Mouse (Mus musculus): ENCODE measurements around the gene Il1f6. TPM values are rescaled to one million over a fixed set of nuclear protein-coding genes. Genes with fewer than 3 reads are reported as not detected.
"Not testable (repeated sequence)": the region's sequence is repeated elsewhere in the genome, so short reads cannot be mapped to it uniquely, and the experiment has no call there.

The Il1f6 gene
- polyA plus RNA-seq (2012; rRNA removed), result not detected in 2 replicates

DNA sequence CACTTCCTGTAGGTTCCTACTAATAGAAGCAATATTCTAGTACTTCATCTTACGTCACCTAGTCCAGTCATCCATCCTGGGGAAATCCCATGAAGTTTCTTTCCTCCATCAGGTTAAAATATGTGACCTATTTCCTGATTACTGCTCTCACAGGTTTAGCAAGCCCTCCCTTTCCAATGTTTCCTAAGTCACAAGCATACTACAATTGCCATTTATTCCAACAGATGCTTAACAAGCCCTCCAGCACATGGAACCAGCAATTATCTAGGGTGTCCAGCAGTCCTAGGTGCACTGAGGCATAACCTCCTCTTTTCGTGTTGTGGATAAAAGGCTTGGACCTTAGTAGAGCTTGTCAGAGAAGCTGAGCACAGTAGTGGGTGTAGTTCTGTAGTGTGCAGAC, at the start of gene Il1f6:
Gene Il1f6 (plus strand): TSS at position 301 of the 400 bp plus-strand sequence.
- no peak for DNase-seq
- 48% methylated on average over 2 of the region's 2 CpGs for WGBS
- no peaks in the 10 kb centered on the region for H3K27me3 ChIP-seq (replicated peaks; ENCODE audit: control insufficient read depth, insufficient read depth, low read length)
- no peak within 1 kb of the TSS for H3K4me3 ChIP-seq (ENCODE audit: insufficient read depth, low read depth, low read length)
- no peak within 1 kb of the TSS for H3K27ac ChIP-seq (ENCODE audit: insufficient read depth, low read depth, low read length)
- H3K36me3 ChIP-seq (ENCODE audit: control insufficient read depth, insufficient read depth, low read length), result no peaks in the 10 kb centered on the region
- no peak for TF ChIP-seq CTCF (conservative IDR thresholded peaks at IDR 0.05; ENCODE audit: insufficient read depth, insufficient read length, low read depth, low read length)
- no peak for TF ChIP-seq POLR2A (IDR thresholded peaks at IDR 0.05; ENCODE audit: low read depth, low read length)
- no peaks in the 10 kb centered on the region for H3K4me1 ChIP-seq (ENCODE audit: control insufficient read depth, insufficient read depth, low read length)

DNA sequence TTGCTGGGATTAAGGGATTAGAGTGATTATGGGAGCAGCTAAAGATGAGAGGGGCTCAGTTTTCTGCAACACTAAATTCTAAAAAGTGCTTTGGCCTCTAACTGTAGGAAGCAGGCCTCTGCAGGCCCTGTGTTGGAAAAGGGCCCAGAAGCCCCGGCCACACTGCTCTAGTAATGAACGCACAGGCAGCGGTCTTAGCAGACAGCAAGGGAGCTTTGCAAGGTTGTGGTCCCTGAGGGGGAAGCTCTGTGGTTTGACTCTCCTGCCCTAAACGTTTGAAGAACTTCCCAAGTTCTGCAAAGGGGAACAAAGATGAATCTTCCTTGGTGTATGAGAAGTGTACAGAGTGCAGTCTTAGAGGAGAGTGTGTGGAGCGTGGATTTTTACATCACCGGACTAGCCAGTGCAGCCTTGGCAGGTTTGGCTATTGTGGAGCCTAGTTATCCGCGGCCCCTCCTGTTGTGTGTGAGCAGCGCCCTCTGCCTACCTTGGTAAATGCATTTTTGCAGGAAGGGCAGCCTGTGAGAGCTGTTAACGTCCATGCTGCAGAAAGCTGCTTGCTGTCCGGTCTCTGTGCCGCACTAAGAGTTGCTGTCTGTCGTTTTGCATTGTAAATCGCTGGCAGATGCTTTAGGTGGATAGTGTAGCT, 33.4 kb upstream of the Il1f6 start:
- peak overlapping the region; percentile 19; the same call in 1 of the 2 replicates for H3K4me3 ChIP-seq (ENCODE audit: insufficient read depth, low read depth, low read length)
- 11% methylated on average over 14 of the region's 14 CpGs for WGBS
- TF ChIP-seq CTCF (conservative IDR thresholded peaks at IDR 0.05; ENCODE audit: insufficient read depth, insufficient read length, low read depth, low read length), result peak; percentile 71
- H3K27me3 ChIP-seq (replicated peaks; ENCODE audit: control insufficient read depth, insufficient read depth, low read length); H3K4me1 ChIP-seq (ENCODE audit: control insufficient read depth, insufficient read depth, low read length); H3K27ac ChIP-seq (ENCODE audit: insufficient read depth, low read depth, low read length); H3K36me3 ChIP-seq (ENCODE audit: control insufficient read depth, insufficient read depth, low read length): not testable (repeated sequence)
- DNase-seq, result peak; percentile 77

DNA sequence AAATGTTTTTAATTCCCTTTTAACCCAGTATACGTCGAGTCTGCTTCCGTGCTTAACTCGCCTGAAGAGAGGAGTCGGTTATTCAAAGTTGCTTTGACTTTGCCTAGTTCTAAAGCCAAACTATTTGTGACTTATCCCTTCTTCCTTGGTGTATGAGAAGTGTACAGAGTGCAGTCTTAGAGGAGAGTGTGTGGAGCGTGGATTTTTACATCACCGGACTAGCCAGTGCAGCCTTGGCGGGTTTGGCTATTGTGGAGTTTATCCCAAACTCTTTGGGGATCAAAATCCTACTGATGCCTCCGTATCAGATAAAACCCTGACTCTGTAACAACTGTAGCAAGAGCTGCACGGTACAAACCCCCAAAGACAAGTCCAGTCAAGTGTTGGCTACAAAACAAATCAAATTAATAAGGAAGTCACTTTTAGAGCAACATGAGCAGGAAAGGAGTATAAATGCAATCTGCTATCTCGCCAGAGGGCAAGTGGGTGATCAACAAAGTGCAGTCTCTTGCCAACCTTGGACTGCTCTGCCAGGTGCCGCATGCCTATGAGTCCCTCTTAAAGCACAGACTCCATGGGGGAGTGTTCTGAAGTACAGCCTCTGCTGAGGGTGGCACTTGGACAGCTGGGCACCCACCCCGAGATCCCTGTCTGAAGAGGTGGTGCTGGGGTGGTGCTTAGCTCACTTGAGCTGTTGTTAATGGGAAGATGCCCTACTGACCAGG, 32.6 kb upstream of the Il1f6 start:
- not testable (repeated sequence) for H3K27ac ChIP-seq (ENCODE audit: insufficient read depth, low read depth, low read length); H3K4me1 ChIP-seq (ENCODE audit: control insufficient read depth, insufficient read depth, low read length); H3K36me3 ChIP-seq (ENCODE audit: control insufficient read depth, insufficient read depth, low read length); H3K27me3 ChIP-seq (replicated peaks; ENCODE audit: control insufficient read depth, insufficient read depth, low read length); H3K4me3 ChIP-seq (ENCODE audit: insufficient read depth, low read depth, low read length)
- WGBS, result 38% methylated on average over 13 of the region's 13 CpGs
- DNase-seq, result peak; percentile 58

GRCm38 (mm10) chr2:24184092-24184491, 31.1 kb upstream of the Il1f6 start:
- not testable (repeated sequence) for H3K4me3 ChIP-seq (ENCODE audit: insufficient read depth, low read depth, low read length); H3K4me1 ChIP-seq (ENCODE audit: control insufficient read depth, insufficient read depth, low read length); H3K27ac ChIP-seq (ENCODE audit: insufficient read depth, low read depth, low read length); H3K27me3 ChIP-seq (replicated peaks; ENCODE audit: control insufficient read depth, insufficient read depth, low read length); H3K36me3 ChIP-seq (ENCODE audit: control insufficient read depth, insufficient read depth, low read length)
- peak; percentile 51 for DNase-seq

DNA sequence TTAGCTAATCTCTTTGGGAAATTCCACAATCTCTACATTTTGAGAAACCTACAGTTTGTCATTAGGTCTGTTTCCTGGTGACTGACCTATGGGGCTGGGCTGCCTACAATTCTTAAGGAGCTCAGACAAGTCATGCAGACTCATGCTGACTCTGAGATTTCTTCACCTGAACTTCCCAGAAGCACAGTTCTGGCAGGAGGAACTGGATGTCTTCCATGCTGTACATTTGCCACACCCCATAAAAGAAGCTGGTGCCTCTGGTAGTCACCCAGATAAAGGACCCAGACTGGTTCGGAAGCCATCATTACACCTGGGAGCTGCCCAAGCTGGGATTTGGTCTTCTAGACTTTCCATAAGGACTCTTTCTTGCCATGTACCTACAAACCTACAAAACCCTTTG, 29.0 kb upstream of the Il1f6 start, which contains the start of gene Il1f9:
Gene Il1f9 (plus strand): TSS at position 301 of the 400 bp plus-strand sequence.
- DNase-seq, result no peak
- TF ChIP-seq CTCF (conservative IDR thresholded peaks at IDR 0.05; ENCODE audit: insufficient read depth, insufficient read length, low read depth, low read length) (no peak), POLR2A (IDR thresholded peaks at IDR 0.05; ENCODE audit: low read depth, low read length) (no peak)
- Histone ChIP-seq H3K36me3 (ENCODE audit: control insufficient read depth, insufficient read depth, low read length) (no peaks in the 10 kb centered on the region), H3K4me1 (ENCODE audit: control insufficient read depth, insufficient read depth, low read length) (peaks cover 3% of the 10 kb centered on the region; the same call in 1 of the 2 replicates), H3K4me3 (ENCODE audit: insufficient read depth, low read depth, low read length) (no peak within 1 kb of the TSS), H3K27me3 (replicated peaks; ENCODE audit: control insufficient read depth, insufficient read depth, low read length) (no peaks in the 10 kb centered on the region), H3K27ac (ENCODE audit: insufficient read depth, low read depth, low read length) (no peak within 1 kb of the TSS)
- 91% methylated on average over 1 of the region's 1 CpGs for WGBS

DNA sequence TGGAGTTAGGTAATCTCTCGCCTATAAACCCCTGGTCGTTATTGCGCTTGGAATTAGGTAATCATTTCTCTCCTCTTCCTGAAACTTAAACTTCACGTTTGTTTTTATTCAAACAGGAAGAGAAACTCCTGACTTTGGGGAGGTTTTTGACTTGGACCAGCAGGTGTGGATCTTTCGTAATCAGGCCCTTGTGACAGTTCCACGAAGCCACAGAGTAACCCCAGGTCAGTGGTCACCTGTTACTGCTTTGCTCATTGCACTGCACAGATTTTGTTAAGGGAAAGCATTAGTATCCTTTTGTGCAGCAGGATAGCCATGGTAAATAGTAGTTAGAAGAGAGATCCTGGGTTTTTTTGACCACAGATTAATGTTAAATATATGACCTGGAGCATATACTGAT, 27.6 kb upstream of the Il1f6 start:
- no peaks in the 10 kb centered on the region for H3K27me3 ChIP-seq (replicated peaks; ENCODE audit: control insufficient read depth, insufficient read depth, low read length)
- TF ChIP-seq CTCF (conservative IDR thresholded peaks at IDR 0.05; ENCODE audit: insufficient read depth, insufficient read length, low read depth, low read length) (no peak), POLR2A (IDR thresholded peaks at IDR 0.05; ENCODE audit: low read depth, low read length) (no peak)
- H3K4me3 ChIP-seq (ENCODE audit: insufficient read depth, low read depth, low read length), result no peak overlapping the region
- no peaks in the 10 kb centered on the region for H3K36me3 ChIP-seq (ENCODE audit: control insufficient read depth, insufficient read depth, low read length)
- 48% methylated on average over 6 of the region's 6 CpGs for WGBS
- H3K27ac ChIP-seq (ENCODE audit: insufficient read depth, low read depth, low read length), result no peak overlapping the region
- H3K4me1 ChIP-seq (ENCODE audit: control insufficient read depth, insufficient read depth, low read length), result peaks cover 3% of the 10 kb centered on the region; the same call in 1 of the 2 replicates
- DNase-seq, result no peak

DNA sequence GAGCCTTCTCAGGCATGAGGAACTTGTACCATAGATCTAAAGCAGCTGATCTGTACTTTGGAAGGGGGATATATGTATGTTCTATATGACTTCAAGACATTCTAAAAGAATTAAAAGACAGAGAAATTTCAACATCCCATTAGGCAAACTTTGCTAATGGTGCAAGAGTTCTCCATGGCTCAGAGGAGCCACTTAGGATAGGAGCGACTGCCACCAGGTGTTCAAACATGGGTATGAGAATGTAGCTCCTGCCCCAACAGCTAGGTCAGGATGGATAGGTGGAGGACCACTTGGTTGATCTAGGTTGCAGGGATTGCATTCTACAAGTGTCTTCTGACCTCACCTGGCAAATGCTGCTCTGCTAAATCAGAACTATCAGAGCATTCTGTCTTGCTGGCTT, 27.0 kb upstream of the Il1f6 start:
- WGBS, result 52% methylated on average over 1 of the region's 1 CpGs
- Histone ChIP-seq H3K27ac (ENCODE audit: insufficient read depth, low read depth, low read length) (no peak overlapping the region), H3K4me1 (ENCODE audit: control insufficient read depth, insufficient read depth, low read length) (no peaks in the 10 kb centered on the region), H3K36me3 (ENCODE audit: control insufficient read depth, insufficient read depth, low read length) (no peaks in the 10 kb centered on the region), H3K4me3 (ENCODE audit: insufficient read depth, low read depth, low read length) (no peak overlapping the region), H3K27me3 (replicated peaks; ENCODE audit: control insufficient read depth, insufficient read depth, low read length) (no peaks in the 10 kb centered on the region)
- DNase-seq, result peak; percentile 12
- TF ChIP-seq CTCF (conservative IDR thresholded peaks at IDR 0.05; ENCODE audit: insufficient read depth, insufficient read length, low read depth, low read length) (peak; percentile 63), POLR2A (IDR thresholded peaks at IDR 0.05; ENCODE audit: low read depth, low read length) (no peak)

All from kidney, adult 2 months (tissue).